Mouse (Mus musculus) urinary bladder, postnatal 10 days (tissue): ENCODE measurements around the gene Fcho2.

Experiments
- DNase-seq: peaks from one replicate; pipeline ENCODE4 v3.0.0; 2022; ENCODE audit warnings: low spot score

Fcho2 gene

GRCm38 (mm10) chr13:98804480-98804879, 10.8 kb downstream of the Fcho2 start:
- DNase-seq, result no peak

DNA sequence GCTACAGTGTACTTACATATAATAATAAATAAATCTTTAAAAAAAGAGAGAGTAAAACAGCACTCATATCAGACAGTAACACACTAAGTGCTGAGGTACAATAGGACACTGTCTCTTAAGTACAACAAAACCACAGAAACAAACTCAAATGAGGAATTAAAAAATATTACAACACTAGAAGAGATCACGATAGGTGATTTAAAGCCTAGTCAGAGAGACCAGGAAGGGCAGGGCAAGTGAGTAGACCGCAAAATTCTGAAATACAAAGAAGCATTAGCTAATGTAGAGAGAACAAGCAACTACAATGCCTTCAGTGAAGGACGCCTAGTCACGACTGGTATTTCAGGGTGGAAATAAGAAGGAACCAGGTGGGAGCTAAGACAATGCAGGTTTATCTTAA, 11.6 kb downstream of the Fcho2 start:
- no peak for DNase-seq

DNA sequence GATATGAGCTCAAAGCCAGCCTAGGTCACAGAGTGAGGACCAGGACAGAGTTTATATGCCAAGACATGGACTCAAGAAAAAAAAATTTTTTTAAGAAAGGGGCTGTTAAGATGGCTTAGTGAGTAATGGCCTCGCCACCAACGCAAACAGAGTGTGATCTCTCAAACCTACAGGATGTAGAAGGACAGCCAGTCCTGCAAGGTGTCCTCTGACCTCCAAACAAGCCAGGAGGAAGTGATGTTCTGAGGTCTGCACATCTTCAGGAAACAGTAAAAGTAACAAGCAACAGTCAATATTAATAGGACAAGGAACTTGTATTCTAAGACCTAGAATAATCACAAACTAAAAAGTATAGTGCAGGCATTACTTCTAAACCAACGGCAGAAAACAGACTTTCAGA, 12.3 kb downstream of the Fcho2 start:
- DNase-seq, result no peak

- no peak for DNase-seq
Observed at GRCm38 (mm10) chr13:98795511-98795910, 19.7 kb downstream of the Fcho2 start.

DNA sequence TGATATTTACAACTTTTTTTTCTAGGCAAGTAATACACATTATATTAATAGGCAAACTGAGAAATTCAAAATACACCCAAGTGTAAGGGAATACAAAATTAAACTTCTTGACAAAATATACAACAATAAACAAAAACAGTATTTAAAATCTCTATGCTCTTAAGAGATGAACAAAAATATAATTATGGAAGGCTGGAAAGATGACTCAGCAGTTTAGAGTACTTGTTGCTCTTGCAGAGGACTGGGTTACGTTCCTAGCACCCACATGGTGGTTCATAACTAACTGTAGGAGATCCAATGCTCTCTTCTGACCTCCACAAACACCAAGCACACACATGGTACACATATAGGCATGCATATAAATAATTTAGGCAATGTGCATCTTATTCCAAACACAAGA, 22.4 kb downstream of the Fcho2 start:
- no peak for DNase-seq

- no peak for DNase-seq
Observed at GRCm38 (mm10) chr13:98791693-98792092, 23.6 kb downstream of the Fcho2 start.

DNA sequence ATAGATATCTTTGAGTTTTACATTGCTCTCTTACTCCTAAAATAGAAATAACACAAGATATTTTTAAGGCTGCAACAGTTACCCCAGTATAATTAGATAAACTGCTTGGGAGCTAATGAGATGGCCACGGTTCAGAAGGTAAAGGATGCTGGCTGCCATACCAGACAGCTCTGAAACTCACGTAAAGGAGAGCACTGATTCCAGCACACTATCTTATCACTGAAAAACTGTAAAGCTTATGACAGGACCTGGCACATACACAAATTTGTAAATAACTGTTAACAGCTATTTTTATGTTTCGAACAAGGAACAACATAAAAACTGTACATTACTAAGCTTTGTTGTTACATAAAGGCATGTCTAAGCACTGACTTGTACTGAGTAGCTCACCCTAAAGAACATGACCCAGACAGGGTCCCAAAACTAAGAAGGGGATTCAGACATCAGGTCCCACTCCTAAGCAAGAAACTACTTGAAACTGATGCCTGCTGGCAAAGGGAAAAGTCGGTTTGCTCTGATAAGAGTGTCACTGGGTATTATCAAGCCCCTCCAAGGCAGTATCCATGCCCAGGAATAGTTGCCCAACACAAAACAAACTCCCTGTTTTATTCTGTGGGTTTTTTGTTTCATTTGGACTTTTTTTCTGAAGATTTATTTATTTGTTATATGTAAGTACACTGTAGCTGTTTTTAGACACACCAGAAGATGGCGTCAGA, 28.1 kb downstream of the Fcho2 start:
- DNase-seq, result no peak

DNA sequence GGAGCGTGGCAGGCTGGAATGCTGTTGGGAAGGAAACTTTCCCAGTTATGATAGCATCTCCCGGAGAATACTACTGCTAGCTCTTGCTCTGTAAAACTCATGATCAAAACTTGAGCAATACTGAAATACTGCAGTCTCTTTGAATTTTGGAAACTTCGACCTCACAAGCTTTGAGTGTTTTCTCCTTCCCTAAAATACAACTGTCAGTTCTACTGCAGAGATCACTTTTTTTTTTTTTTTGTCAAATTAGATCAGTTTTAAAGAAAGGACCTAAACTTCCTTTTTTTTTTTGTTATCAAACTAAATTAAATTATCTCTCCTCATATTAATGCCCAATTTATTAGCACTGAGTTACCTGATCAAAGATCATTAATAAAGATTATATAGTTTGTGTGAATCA, 37.3 kb downstream of the Fcho2 start:
- DNase-seq, result no peak

DNA sequence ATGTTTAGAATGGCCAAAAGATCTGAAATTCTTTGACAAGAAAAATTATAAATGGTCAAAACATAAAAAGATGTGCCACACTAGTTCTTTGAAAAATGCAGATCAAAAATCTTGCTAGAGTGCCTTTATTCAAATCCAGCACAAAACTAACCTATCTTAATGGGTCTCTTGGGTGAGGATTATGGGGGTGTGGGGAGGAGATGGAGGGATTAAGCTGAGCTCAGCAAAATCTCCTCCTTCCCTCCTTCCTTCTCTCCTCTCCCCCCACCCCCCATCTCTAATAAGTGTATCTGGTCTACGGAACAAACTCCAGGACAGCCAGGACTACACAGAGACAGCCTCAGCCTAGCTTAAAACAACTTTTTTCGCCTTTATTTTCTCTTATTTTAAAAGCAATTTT, 43.8 kb downstream of the Fcho2 start:
- no peak for DNase-seq

- DNase-seq, result no peak
Observed at GRCm38 (mm10) chr13:98768329-98768728, 46.9 kb downstream of the Fcho2 start.

DNA sequence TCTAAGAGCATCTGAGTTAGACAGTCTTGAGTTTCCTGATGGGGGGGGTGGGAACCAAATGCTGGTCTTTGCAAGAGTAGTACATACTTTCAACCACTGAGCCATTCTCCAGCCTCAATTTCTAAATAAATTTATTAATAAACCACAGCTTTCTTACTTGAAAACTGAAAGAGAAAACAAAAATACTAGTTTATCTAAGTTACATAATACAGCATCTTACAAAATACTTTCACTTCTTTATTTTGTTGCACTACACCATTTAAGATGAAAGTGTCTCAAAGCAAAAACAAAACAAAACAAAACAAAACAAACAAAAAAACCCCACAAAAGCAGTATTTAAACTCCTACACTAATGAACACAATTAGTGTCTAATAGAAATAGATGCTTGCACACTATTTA, 53.5 kb downstream of the Fcho2 start:
- no peak for DNase-seq

GRCm38 (mm10) chr13:98755886-98756285, 59.4 kb downstream of the Fcho2 start:
- DNase-seq, result no peak

DNA sequence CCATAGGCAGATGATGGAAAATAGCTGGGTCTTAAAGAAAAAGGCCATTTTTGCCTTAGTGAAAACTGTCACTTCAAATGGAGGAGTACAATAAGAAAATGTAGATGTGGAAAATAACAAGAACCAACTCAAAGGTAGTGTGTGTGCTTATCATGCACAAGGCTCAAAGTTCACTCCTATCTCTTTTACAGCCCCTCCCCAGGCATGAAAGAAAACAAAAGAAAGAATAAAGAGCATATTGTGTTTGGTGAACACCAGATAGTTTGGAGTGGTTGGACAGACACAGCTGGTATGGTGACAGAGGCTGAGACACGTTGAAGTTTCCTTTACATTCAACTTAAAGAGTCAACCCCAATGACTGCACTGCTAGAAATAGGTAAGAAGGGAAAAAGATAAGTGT, 70.6 kb downstream of the Fcho2 start:
- DNase-seq, result no peak

DNA sequence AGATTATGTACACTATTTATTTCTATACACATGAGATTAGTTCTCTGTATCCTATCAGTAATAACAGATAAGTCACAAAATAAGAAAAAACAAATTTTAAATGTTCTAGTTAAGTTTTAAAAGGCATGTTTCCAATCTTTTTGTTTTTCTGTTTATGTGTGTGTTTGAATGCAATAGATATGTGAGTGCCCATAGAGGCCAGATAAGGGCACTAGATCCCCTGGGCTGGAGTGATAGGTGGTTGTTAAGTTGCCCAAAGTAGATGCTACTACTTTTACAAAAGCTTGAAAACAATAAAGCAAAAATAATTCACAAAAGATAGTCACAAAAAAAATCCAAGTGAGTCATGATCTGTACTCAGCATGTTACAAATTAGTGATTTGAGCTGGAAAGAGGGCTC, 71.4 kb downstream of the Fcho2 start:
- no peak for DNase-seq

DNA sequence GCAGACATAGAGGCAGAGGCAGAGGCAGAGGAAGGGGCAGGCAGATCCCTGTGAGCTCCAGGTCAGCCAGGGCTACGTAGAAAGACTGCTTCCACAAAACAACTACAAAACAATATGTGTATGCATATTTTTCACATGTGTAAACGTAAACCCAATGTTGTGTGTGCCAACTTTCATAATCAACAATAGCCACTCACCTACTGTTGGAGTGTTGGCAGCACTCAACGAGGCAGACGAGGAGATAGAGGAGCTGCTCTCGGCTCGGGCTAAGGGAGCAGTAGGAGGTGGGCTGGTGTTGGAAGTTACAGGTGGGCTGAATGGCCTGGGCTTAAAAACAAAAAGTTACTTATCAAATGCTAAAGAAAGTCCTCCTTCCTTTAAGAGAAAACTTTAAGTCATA, 72.0 kb downstream of the Fcho2 start:
- DNase-seq, result no peak

DNA sequence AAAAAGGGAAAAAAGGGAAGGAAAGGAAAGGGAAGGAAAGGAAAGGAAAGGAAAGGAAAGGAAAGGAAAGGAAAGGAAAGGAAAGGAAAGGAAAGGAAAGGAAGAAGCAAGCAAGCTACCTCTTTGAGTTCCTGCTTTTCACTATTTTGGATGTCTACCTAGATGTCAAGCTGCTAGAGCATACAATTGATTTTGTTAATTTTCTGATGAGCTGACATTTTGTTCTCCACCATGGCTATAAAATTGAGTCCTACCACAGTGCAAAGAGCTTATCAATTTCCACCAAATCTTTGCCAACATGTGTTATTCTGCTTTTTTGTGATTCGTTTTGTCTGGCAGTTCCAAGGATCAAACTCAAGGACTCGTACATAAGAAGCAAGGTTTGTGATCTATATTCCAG, 77.0 kb downstream of the Fcho2 start:
- DNase-seq, result no peak

DNA sequence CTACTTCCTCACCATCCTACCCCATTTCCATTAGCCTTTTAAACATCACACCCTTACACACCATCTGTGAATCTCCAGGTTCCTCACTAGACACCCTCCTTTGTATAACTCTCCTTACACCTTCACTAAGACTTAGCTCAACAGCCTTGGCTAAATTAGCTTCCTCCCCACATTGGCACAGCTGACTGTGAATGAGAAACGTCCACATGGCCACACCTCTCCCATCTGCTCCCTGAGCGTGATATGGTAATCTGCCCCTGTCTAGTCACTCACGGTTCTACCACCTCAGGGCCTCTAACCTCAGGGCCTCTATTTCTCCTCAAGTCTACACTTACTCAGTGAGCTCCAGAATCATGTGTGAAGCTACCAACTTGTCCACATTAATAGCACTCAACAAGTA, 82.0 kb downstream of the Fcho2 start:
- DNase-seq, result no peak

GRCm38 (mm10) chr13:98729271-98730062, 85.8 kb downstream of the Fcho2 start:
- DNase-seq, result no peak

DNA sequence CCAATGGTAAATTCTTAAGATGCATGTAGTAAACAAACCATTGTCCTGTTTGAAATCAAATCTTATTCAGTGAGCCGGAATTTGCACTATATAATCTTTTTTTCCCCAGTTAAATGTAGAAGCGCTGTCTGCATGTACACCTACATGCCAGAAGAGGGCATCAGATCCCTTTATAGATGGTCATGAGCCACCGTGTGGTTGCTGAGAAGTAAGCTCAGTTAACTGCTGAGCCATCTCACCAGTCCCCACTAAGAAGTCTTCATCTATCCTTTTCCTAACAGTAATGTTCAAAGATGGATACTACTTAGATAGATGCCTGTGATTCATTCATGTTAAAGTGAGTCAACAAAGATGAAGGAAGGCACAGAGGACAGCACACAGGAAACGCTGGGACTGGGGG, 88.8 kb downstream of the Fcho2 start:
- no peak for DNase-seq

DNA sequence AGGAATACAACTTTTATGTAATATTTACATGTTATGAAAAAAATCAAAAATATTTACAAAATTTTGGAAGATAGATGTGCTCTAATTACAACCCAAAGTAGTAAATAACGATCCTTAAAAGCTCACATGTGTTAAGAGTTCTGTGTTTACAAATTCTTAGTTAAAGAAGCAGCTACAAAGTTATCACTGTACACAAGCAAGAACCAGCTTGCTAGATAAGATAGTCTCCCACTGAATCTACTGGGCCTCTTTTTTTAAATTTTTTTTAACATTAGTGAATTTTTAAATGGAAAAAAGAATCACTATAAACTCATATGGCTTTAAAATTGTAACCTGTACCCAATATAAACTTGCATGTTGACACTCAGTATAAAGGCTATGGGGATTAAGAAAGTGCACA, 91.8 kb downstream of the Fcho2 start:
- DNase-seq, result no peak

- no peak for DNase-seq
Observed at GRCm38 (mm10) chr13:98722296-98722695, 93.0 kb downstream of the Fcho2 start.

DNA sequence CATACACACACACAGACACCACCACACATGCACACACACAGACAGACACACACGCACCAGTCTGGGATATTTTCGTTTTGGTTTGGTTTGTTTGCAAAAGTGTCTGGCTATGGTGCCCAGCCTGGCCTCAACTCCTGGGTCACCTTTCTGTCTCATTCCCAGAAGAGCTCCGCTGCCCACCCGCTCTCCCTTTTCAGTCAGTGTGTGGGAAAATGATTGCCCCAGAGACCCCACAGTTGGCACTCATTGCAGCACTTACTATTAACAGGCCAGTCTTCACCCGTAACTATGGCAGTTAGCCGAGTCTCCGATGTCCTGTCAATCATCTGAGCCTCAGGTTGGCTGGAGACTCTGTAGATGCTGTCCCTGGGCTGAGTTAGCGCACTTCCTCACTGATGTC, 99.1 kb downstream of the Fcho2 start:
- no peak for DNase-seq

- no peak for DNase-seq
Observed at GRCm38 (mm10) chr13:98715443-98715990, 99.7 kb downstream of the Fcho2 start.

GRCm38 (mm10) chr13:98710655-98711054, 104.6 kb downstream of the Fcho2 start:
- DNase-seq, result no peak
